Mouse (Mus musculus): Measurements from ENCODE around the gene Fuca1. TPM values are rescaled to one million over a fixed set of nuclear protein-coding genes. Genes with fewer than 3 reads are reported as not detected.

Fuca1 gene
- polyA plus RNA-seq, 1 experiment: 19.9 TPM

GRCm38 (mm10) chr4:135918635-135919279, 1.8 kb upstream of the Fuca1 start:
- Histone ChIP-seq H3K9me3 (peaks cover 7% of the 10 kb centered on the region; the same call in 1 of the 2 replicates), H3K4me1 (peaks cover 66% of the 10 kb centered on the region), H3K27me3 (replicated peaks) (no peaks in the 10 kb centered on the region), H3K36me3 (replicated peaks; ENCODE audit: low read length) (peaks cover 61% of the 10 kb centered on the region), H3K4me3 (replicated peaks) (peak overlapping the region; percentile 48)
- TF ChIP-seq FLI1 (IDR thresholded peaks at IDR 0.05; ENCODE audit: low read length) (no peak), GATA1 (IDR thresholded peaks at IDR 0.05; ENCODE audit: borderline replicate concordance, low read length) (no peak)

DNA sequence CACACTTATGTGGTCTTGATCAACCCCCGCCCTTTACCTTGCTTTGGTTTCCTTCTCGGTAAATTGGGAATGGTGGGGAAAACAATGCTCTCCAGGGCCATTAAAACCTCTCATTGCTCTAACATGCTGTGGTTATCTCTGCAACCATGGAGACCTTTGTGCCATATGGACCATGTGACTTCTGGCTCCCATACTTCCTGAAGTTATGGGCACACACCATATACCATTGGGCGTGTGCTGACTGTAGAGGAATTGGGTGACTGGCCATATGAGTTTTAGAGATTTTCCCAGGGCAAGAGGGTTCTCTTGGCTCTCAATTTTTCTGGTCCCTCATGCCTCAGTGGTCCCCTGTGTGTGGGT, 1.3 kb upstream of the Fuca1 start:
- no peak for TF ChIP-seq FLI1 (IDR thresholded peaks at IDR 0.05; ENCODE audit: low read length)
- TF ChIP-seq GATA1 (IDR thresholded peaks at IDR 0.05; ENCODE audit: borderline replicate concordance, low read length): no peak

GRCm38 (mm10) chr4:135921257-135922120, 954 bp downstream of the Fuca1 start:
- peaks cover 7% of the 10 kb centered on the region; the same call in 1 of the 2 replicates for H3K9me3 ChIP-seq
- peak overlapping the region; percentile 98 for H3K4me3 ChIP-seq (replicated peaks)
- H3K4me1 ChIP-seq: peaks cover 53% of the 10 kb centered on the region
- H3K36me3 ChIP-seq (replicated peaks; ENCODE audit: low read length): peaks cover 74% of the 10 kb centered on the region
- TF ChIP-seq FLI1 (IDR thresholded peaks at IDR 0.05; ENCODE audit: low read length): no peak
- no peak for TF ChIP-seq GATA1 (IDR thresholded peaks at IDR 0.05; ENCODE audit: borderline replicate concordance, low read length)
- no peaks in the 10 kb centered on the region for H3K27me3 ChIP-seq (replicated peaks)

More for the DNA sequence above, 1.3 kb upstream of the Fuca1 start:
- peaks cover 7% of the 10 kb centered on the region; the same call in 1 of the 2 replicates for H3K9me3 ChIP-seq
- no peaks in the 10 kb centered on the region for H3K27me3 ChIP-seq (replicated peaks)
- H3K4me3 ChIP-seq (replicated peaks): peak overlapping the region; percentile 5
- peaks cover 64% of the 10 kb centered on the region for H3K36me3 ChIP-seq (replicated peaks; ENCODE audit: low read length)
- peaks cover 65% of the 10 kb centered on the region for H3K4me1 ChIP-seq

GRCm38 (mm10) chr4:135922190-135922589, 1.7 kb downstream of the Fuca1 start:
- TF ChIP-seq GATA1 (IDR thresholded peaks at IDR 0.05; ENCODE audit: borderline replicate concordance, low read length): no peak
- TF ChIP-seq FLI1 (IDR thresholded peaks at IDR 0.05; ENCODE audit: low read length): no peak

GRCm38 (mm10) chr4:135924418-135924817, 3.9 kb downstream of the Fuca1 start:
- Histone ChIP-seq H3K36me3 (replicated peaks; ENCODE audit: low read length) (peaks cover 72% of the 10 kb centered on the region), H3K4me3 (replicated peaks) (no peak overlapping the region), H3K4me1 (peaks cover 24% of the 10 kb centered on the region), H3K9me3 (peaks cover 3% of the 10 kb centered on the region; the same call in 1 of the 2 replicates), H3K27me3 (replicated peaks) (no peaks in the 10 kb centered on the region)
- no peak for TF ChIP-seq GATA1 (IDR thresholded peaks at IDR 0.05; ENCODE audit: borderline replicate concordance, low read length)
- no peak for TF ChIP-seq FLI1 (IDR thresholded peaks at IDR 0.05; ENCODE audit: low read length)

More at GRCm38 (mm10) chr4:135922190-135922589, 1.7 kb downstream of the Fuca1 start:
- peaks cover 7% of the 10 kb centered on the region; the same call in 1 of the 2 replicates for H3K9me3 ChIP-seq
- peak overlapping the region; percentile 98 for H3K4me3 ChIP-seq (replicated peaks)
- peaks cover 46% of the 10 kb centered on the region for H3K4me1 ChIP-seq
- peaks cover 74% of the 10 kb centered on the region for H3K36me3 ChIP-seq (replicated peaks; ENCODE audit: low read length)
- H3K27me3 ChIP-seq (replicated peaks): no peaks in the 10 kb centered on the region

GRCm38 (mm10) chr4:135925341-135925740, 4.8 kb downstream of the Fuca1 start:
- Histone ChIP-seq H3K4me3 (replicated peaks) (no peak overlapping the region), H3K36me3 (replicated peaks; ENCODE audit: low read length) (peaks cover 76% of the 10 kb centered on the region)
- TF ChIP-seq FLI1 (IDR thresholded peaks at IDR 0.05; ENCODE audit: low read length) (no peak), GATA1 (IDR thresholded peaks at IDR 0.05; ENCODE audit: borderline replicate concordance, low read length) (no peak)

GRCm38 (mm10) chr4:135926195-135926808, 5.8 kb downstream of the Fuca1 start:
- Histone ChIP-seq H3K27me3 (replicated peaks) (no peaks in the 10 kb centered on the region), H3K36me3 (replicated peaks; ENCODE audit: low read length) (peaks cover 86% of the 10 kb centered on the region), H3K4me3 (replicated peaks) (no peak overlapping the region), H3K4me1 (peaks cover 20% of the 10 kb centered on the region), H3K9me3 (no peaks in the 10 kb centered on the region)
- TF ChIP-seq FLI1 (IDR thresholded peaks at IDR 0.05; ENCODE audit: low read length) (no peak), GATA1 (IDR thresholded peaks at IDR 0.05; ENCODE audit: borderline replicate concordance, low read length) (no peak)

More at GRCm38 (mm10) chr4:135925341-135925740, 4.8 kb downstream of the Fuca1 start:
- H3K27me3 ChIP-seq (replicated peaks): no peaks in the 10 kb centered on the region
- H3K9me3 ChIP-seq: no peaks in the 10 kb centered on the region
- H3K4me1 ChIP-seq: peaks cover 20% of the 10 kb centered on the region

DNA sequence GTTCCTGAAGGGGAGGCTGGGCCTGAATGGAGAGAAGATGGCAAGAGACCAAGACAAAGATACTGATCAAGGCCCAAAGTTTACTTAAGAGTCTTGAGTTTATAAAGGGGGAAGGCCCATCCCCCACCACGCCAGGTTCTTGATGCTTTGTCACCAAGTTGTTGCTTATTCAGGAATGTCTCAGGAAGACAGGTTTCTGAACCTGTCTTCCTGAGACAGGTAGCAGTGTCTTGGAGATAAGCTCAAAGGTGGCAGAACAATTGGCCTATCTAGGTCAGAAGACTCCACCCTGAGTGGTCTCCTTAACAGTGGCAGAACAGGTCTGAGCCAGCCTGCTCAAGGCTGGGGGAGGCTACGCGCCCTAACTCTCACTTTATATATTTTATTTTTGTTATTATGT, 6.3 kb downstream of the Fuca1 start:
- Histone ChIP-seq H3K36me3 (replicated peaks; ENCODE audit: low read length) (peaks cover 91% of the 10 kb centered on the region), H3K27me3 (replicated peaks) (no peaks in the 10 kb centered on the region), H3K4me3 (replicated peaks) (no peak overlapping the region), H3K9me3 (no peaks in the 10 kb centered on the region), H3K4me1 (peaks cover 17% of the 10 kb centered on the region)
- TF ChIP-seq GATA1 (IDR thresholded peaks at IDR 0.05; ENCODE audit: borderline replicate concordance, low read length): no peak
- TF ChIP-seq FLI1 (IDR thresholded peaks at IDR 0.05; ENCODE audit: low read length): no peak

- H3K9me3 ChIP-seq: no peaks in the 10 kb centered on the region
- no peaks in the 10 kb centered on the region for H3K27me3 ChIP-seq (replicated peaks)
- no peak overlapping the region for H3K4me3 ChIP-seq (replicated peaks)
- TF ChIP-seq FLI1 (IDR thresholded peaks at IDR 0.05; ENCODE audit: low read length) (no peak), GATA1 (IDR thresholded peaks at IDR 0.05; ENCODE audit: borderline replicate concordance, low read length) (no peak)
- H3K4me1 ChIP-seq: peaks cover 6% of the 10 kb centered on the region
- peaks cover 96% of the 10 kb centered on the region for H3K36me3 ChIP-seq (replicated peaks; ENCODE audit: low read length)
These were observed 7.8 kb downstream of the Fuca1 start for GRCm38 (mm10) chr4:135928376-135928775.

All from megakaryocyte, embryonic 14.5 days (primary cell).